Mouse (Mus musculus) midbrain, embryonic 11.5 days (tissue): ENCODE measurements at regions not wholly inside any gene's neighbourhood (a gene's known extent, or its start where the extent isn't known, plus 50 kb on each side); places are given as distances from the start of the nearest gene placed in this dataset.

Source experiments
- ATAC-seq: fragments of 200-750 bp; cut with Nextera tagmentation; 2 replicates; pipeline ENCODE4 v1.8.0; 2017; ENCODE audit warnings: moderate TSS enrichment, moderate library complexity; ENCODE audit not compliant: low FRiP score
- DNase-seq: peaks from one replicate; pipeline ENCODE4 v3.0.0; 2015; ENCODE audit warnings: low spot score; ENCODE audit errors: missing footprints
- H3K27ac ChIP-seq: fragments of 300-500 bp; sonication (generic); 2 replicates; pipeline ENCODE4 v1.5.1; 2014; ENCODE audit warnings: low read depth, low read length
- H3K27me3 ChIP-seq: fragments of 300-500 bp; sonication (generic); 2 replicates; pipeline ENCODE4 v1.6.1; 2014; ENCODE audit warnings: mild to moderate bottlenecking, low read length, moderate library complexity, mixed read lengths; ENCODE audit not compliant: control insufficient read depth, insufficient read depth
- H3K36me3 ChIP-seq: fragments of 300-500 bp; sonication (generic); 2 replicates; pipeline ENCODE4 v1.6.1; 2014; ENCODE audit warnings: mild to moderate bottlenecking, low read length, moderate library complexity, mixed read lengths; ENCODE audit not compliant: control insufficient read depth, insufficient read depth
- H3K4me1 ChIP-seq: fragments of 300-500 bp; sonication (generic); 2 replicates; pipeline ENCODE4 v1.6.1; 2014; ENCODE audit warnings: low read length; ENCODE audit not compliant: control insufficient read depth, insufficient read depth
- H3K4me2 ChIP-seq: fragments of 300-500 bp; sonication (generic); 2 replicates; pipeline ENCODE4 v1.6.1; 2014; ENCODE audit warnings: mild to moderate bottlenecking, moderate library complexity
- H3K4me3 ChIP-seq: fragments of 300-500 bp; sonication (generic); 2 replicates; pipeline ENCODE4 v1.5.1; 2014; ENCODE audit warnings: low read depth, low read length
- H3K9ac ChIP-seq: fragments of 300-500 bp; sonication (generic); 2 replicates; pipeline ENCODE4 v1.6.1; 2014; ENCODE audit warnings: low read length
- H3K9me3 ChIP-seq: fragments of 300-500 bp; sonication (generic); 2 replicates; pipeline ENCODE4 v1.6.1; 2016; ENCODE audit warnings: low read length; ENCODE audit not compliant: control insufficient read depth
- WGBS: fragments of 180-500 bp; shearing (Covaris S2); extraction: QIAGEN DNeasy Blood & Tissue Kit; methylation state at CpG from one replicate; pipeline ENCODE4 v1.1.7; 2014; 5-methylcytosine and 5-hydroxymethylcytosine counted together

- H3K27me3 ChIP-seq, result no peaks in the 10 kb centered on the region
- DNase-seq, result peak; percentile 95
- H3K4me2 ChIP-seq, result no peak overlapping the region
- H3K9me3 ChIP-seq, result no peaks in the 10 kb centered on the region
- no peak overlapping the region for H3K9ac ChIP-seq
- no peak overlapping the region for H3K4me3 ChIP-seq
- H3K4me1 ChIP-seq, result no peaks in the 10 kb centered on the region
- no peak overlapping the region for H3K27ac ChIP-seq
- ATAC-seq, result peak; percentile 59; the same call in 1 of the 2 replicates
- H3K36me3 ChIP-seq, result no peaks in the 10 kb centered on the region
- 0% methylated on average over 2 of the region's 2 CpGs for WGBS
Observed at GRCm38 (mm10) chr1:95762244-95762643, 94.9 kb upstream of the St8sia4 start.

DNA sequence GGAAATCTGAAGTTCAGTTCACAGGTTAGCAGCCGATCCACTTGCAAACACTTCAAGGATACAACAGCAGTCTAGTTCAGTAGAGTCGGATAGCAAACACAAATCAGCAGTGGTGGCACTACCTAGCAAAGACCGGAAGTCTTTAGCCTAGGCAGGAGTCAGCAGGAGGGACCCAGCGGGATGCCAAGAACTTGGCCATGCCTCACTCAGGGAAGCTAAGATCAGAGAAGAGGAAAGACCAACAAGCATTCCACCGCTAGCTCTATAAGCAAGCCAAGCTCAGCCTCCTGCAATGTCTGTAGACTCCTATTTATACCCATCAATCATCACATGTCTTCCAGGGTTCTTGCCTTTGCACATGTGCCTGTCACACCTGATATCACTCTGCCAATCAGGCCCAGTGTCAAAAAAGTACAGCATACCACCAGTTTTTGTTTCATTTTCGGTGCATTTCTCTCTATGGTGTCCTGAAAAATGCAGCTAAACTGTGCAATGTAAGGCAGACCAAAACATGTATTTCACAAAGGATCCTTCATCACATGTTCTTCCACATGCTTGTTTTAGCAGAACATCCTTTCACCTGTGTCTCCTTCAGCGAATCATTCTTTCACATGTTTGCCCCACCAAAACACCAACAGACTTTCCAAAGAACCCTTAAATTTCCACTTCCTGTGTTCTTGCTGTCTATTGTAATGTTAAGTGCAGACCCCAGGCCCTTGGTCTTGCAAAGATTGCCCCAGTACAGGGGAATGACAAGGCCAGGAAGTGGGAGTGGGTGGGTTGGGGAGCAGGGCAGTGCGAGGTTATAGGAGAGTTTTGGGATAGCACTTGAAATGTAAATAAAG is 86.9 kb upstream of the St8sia4 start:
- Histone ChIP-seq H3K4me2 (no peak overlapping the region), H3K36me3 (no peaks in the 10 kb centered on the region), H3K27ac (no peak overlapping the region), H3K4me1 (no peaks in the 10 kb centered on the region), H3K27me3 (no peaks in the 10 kb centered on the region), H3K9me3 (no peaks in the 10 kb centered on the region), H3K4me3 (no peak overlapping the region), H3K9ac (no peak overlapping the region)
- no peak for ATAC-seq
- WGBS, result 82% methylated on average over 8 of the region's 8 CpGs
- DNase-seq, result no peak

DNA sequence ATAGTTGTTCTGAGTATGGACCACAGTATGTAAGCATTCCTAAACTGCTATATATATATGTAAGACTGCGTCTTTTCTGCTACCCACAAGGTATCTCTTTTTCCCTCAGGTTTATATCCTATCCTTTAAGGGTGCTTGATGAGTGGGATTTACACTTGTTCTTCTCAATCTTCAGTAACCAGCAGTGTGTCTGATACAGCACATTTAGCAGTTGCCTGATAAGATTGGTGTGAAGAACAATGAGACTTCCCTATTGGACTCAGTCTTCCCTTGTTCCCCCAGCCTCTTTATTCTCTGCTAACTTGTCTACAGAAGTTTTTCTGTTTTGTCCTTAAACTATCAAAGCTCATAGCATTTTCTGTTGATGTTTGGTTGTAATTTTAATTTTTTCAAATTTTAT is 86.1 kb upstream of the St8sia4 start:
- 97% methylated on average over 1 of the region's 1 CpGs for WGBS
- DNase-seq, result no peak

DNA sequence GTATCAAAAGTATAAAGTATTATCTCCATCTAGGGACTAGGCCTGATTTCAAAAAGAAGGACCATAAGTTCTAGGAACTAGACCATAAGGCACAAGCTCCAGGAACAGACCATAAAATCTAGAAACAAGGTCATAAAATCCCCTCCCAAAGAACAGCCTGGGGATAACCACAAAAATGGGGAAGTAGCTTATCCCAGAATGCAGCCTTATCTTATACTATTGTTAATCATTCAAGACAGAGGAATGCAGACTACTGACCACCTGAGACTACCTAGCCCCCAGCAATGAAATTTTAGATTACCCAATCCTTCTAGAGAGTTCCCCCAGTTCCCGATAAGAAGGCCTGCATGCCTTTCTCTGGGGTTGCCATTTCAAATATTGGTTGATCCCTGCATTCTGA is 81.6 kb upstream of the St8sia4 start:
- H3K9ac ChIP-seq, result no peak overlapping the region
- H3K27me3 ChIP-seq, result no peaks in the 10 kb centered on the region
- H3K4me1 ChIP-seq, result no peaks in the 10 kb centered on the region
- 97% methylated on average over 1 of the region's 1 CpGs for WGBS
- H3K27ac ChIP-seq, result no peak overlapping the region
- ATAC-seq (no peak), DNase-seq (no peak)
- H3K36me3 ChIP-seq, result no peaks in the 10 kb centered on the region
- H3K4me3 ChIP-seq, result no peak overlapping the region
- no peaks in the 10 kb centered on the region for H3K9me3 ChIP-seq
- no peak overlapping the region for H3K4me2 ChIP-seq

More for the DNA sequence above, 86.1 kb upstream of the St8sia4 start:
- H3K27ac ChIP-seq, result no peak overlapping the region
- no peaks in the 10 kb centered on the region for H3K36me3 ChIP-seq
- H3K9me3 ChIP-seq, result no peaks in the 10 kb centered on the region
- no peak overlapping the region for H3K9ac ChIP-seq
- ATAC-seq, result no peak
- no peak overlapping the region for H3K4me2 ChIP-seq
- H3K27me3 ChIP-seq, result no peaks in the 10 kb centered on the region
- no peaks in the 10 kb centered on the region for H3K4me1 ChIP-seq
- no peak overlapping the region for H3K4me3 ChIP-seq

- H3K27ac ChIP-seq, result no peak overlapping the region
- no peak overlapping the region for H3K9ac ChIP-seq
- no peak for ATAC-seq
- DNase-seq, result no peak
- H3K4me1 ChIP-seq, result no peaks in the 10 kb centered on the region
- H3K27me3 ChIP-seq, result no peaks in the 10 kb centered on the region
- H3K4me2 ChIP-seq, result no peak overlapping the region
- no peak overlapping the region for H3K4me3 ChIP-seq
- 87% methylated on average over 2 of the region's 2 CpGs for WGBS
- H3K36me3 ChIP-seq, result no peaks in the 10 kb centered on the region
- no peaks in the 10 kb centered on the region for H3K9me3 ChIP-seq
Observed at GRCm38 (mm10) chr1:95747287-95747686, 79.9 kb upstream of the St8sia4 start.

- Histone ChIP-seq H3K4me1 (no peaks in the 10 kb centered on the region), H3K27me3 (no peaks in the 10 kb centered on the region), H3K9ac (no peak overlapping the region), H3K27ac (no peak overlapping the region), H3K9me3 (no peaks in the 10 kb centered on the region), H3K4me2 (no peak overlapping the region), H3K4me3 (no peak overlapping the region), H3K36me3 (no peaks in the 10 kb centered on the region)
- WGBS, result 71% methylated on average over 2 of the region's 2 CpGs
- ATAC-seq (no peak), DNase-seq (no peak)
Observed at GRCm38 (mm10) chr1:95744446-95744845, 77.1 kb upstream of the St8sia4 start.

GRCm38 (mm10) chr1:95743334-95743733 is 76.0 kb upstream of the St8sia4 start:
- no peak overlapping the region for H3K4me3 ChIP-seq
- 91% methylated on average over 2 of the region's 2 CpGs for WGBS
- H3K27ac ChIP-seq, result no peak overlapping the region
- no peak overlapping the region for H3K9ac ChIP-seq
- DNase-seq (no peak), ATAC-seq (no peak)
- no peak overlapping the region for H3K4me2 ChIP-seq
- no peaks in the 10 kb centered on the region for H3K4me1 ChIP-seq
- H3K27me3 ChIP-seq, result no peaks in the 10 kb centered on the region
- H3K9me3 ChIP-seq, result no peaks in the 10 kb centered on the region
- H3K36me3 ChIP-seq, result no peaks in the 10 kb centered on the region

GRCm38 (mm10) chr1:95719449-95719848 is 52.1 kb upstream of the St8sia4 start:
- H3K9ac ChIP-seq, result no peak overlapping the region
- no peak overlapping the region for H3K4me2 ChIP-seq
- no peaks in the 10 kb centered on the region for H3K9me3 ChIP-seq
- no peaks in the 10 kb centered on the region for H3K27me3 ChIP-seq
- WGBS, result 83% methylated on average over 2 of the region's 2 CpGs
- no peak overlapping the region for H3K4me3 ChIP-seq
- no peak overlapping the region for H3K27ac ChIP-seq
- H3K4me1 ChIP-seq, result no peaks in the 10 kb centered on the region
- DNase-seq (no peak), ATAC-seq (no peak)
- no peaks in the 10 kb centered on the region for H3K36me3 ChIP-seq

- H3K4me3 ChIP-seq, result no peak overlapping the region
- no peaks in the 10 kb centered on the region for H3K27me3 ChIP-seq
- H3K27ac ChIP-seq, result no peak overlapping the region
- H3K4me1 ChIP-seq, result no peaks in the 10 kb centered on the region
- no peak overlapping the region for H3K4me2 ChIP-seq
- ATAC-seq (no peak), DNase-seq (peak; percentile 19)
- 95% methylated on average over 1 of the region's 1 CpGs for WGBS
- no peak overlapping the region for H3K9ac ChIP-seq
- H3K9me3 ChIP-seq, result no peaks in the 10 kb centered on the region
- H3K36me3 ChIP-seq, result no peaks in the 10 kb centered on the region
Observed at GRCm38 (mm10) chr1:95718794-95719193, 51.4 kb upstream of the St8sia4 start.
